Mouse (Mus musculus): ENCODE results near the gene Mllt3.
A peak's percentile ranks its signal among the peaks of the same experiment; 100 is the strongest.

Mllt3 gene

GRCm38 (mm10) chr4:88033216-88033653 is at the start of gene Mllt3:
Gene Mllt3 (minus strand): TSS chr4:88033364.
- peak; percentile 91 for DNase-seq (ENCODE audit: low read depth, low spot score)

- DNase-seq (ENCODE audit: low read depth, low spot score), result no peak
Measured at GRCm38 (mm10) chr4:88082381-88082780, 49.2 kb upstream of the Mllt3 start.

- no peak for DNase-seq (ENCODE audit: low read depth, low spot score)
Measured at GRCm38 (mm10) chr4:88081885-88082284, 48.7 kb upstream of the Mllt3 start.

GRCm38 (mm10) chr4:88081417-88081816 is 48.3 kb upstream of the Mllt3 start:
- no peak for DNase-seq (ENCODE audit: low read depth, low spot score)

GRCm38 (mm10) chr4:88078983-88079382 is 45.8 kb upstream of the Mllt3 start:
- DNase-seq (ENCODE audit: low read depth, low spot score), result no peak

- DNase-seq (ENCODE audit: low read depth, low spot score), result no peak
Measured at GRCm38 (mm10) chr4:88075388-88075787, 42.2 kb upstream of the Mllt3 start.

- DNase-seq (ENCODE audit: low read depth, low spot score), result no peak
Measured at GRCm38 (mm10) chr4:88046280-88046679, 13.1 kb upstream of the Mllt3 start.

- DNase-seq (ENCODE audit: low read depth, low spot score), result no peak
Measured at GRCm38 (mm10) chr4:88045151-88045550, 12.0 kb upstream of the Mllt3 start.

- no peak for DNase-seq (ENCODE audit: low read depth, low spot score)
Measured at GRCm38 (mm10) chr4:88035361-88035760, 2.2 kb upstream of the Mllt3 start.

- DNase-seq (ENCODE audit: low read depth, low spot score), result no peak
Measured at GRCm38 (mm10) chr4:88034387-88035157, 1.4 kb upstream of the Mllt3 start.

GRCm38 (mm10) chr4:88033729-88034386 is 694 bp upstream of the Mllt3 start:
- DNase-seq (ENCODE audit: low read depth, low spot score), result no peak

GRCm38 (mm10) chr4:88032151-88033098 is 739 bp downstream of the Mllt3 start:
- DNase-seq (ENCODE audit: low read depth, low spot score), result no peak

GRCm38 (mm10) chr4:88031211-88032150 is 1.7 kb downstream of the Mllt3 start:
- no peak for DNase-seq (ENCODE audit: low read depth, low spot score)

GRCm38 (mm10) chr4:88023567-88023966 is 9.6 kb downstream of the Mllt3 start:
- no peak for DNase-seq (ENCODE audit: low read depth, low spot score)

- no peak for DNase-seq (ENCODE audit: low read depth, low spot score)
Measured at GRCm38 (mm10) chr4:88022623-88023022, 10.5 kb downstream of the Mllt3 start.

GRCm38 (mm10) chr4:88020421-88020820 is 12.7 kb downstream of the Mllt3 start:
- DNase-seq (ENCODE audit: low read depth, low spot score), result no peak

GRCm38 (mm10) chr4:88019645-88020044 is 13.5 kb downstream of the Mllt3 start:
- no peak for DNase-seq (ENCODE audit: low read depth, low spot score)

- no peak for DNase-seq (ENCODE audit: low read depth, low spot score)
Measured at GRCm38 (mm10) chr4:88017452-88018350, 15.5 kb downstream of the Mllt3 start.

GRCm38 (mm10) chr4:88015765-88016164 is 17.4 kb downstream of the Mllt3 start:
- no peak for DNase-seq (ENCODE audit: low read depth, low spot score)

- no peak for DNase-seq (ENCODE audit: low read depth, low spot score)
Measured at GRCm38 (mm10) chr4:88015261-88015660, 17.9 kb downstream of the Mllt3 start.

Data from brain, embryonic 18.5 days (tissue).